Mouse (Mus musculus): ENCODE results near the gene Filip1l. TPM values are rescaled to one million over a fixed set of nuclear protein-coding genes. Genes with fewer than 3 reads are reported as not detected.

Filip1l gene
- total RNA-seq, 2 experiments from 2014 or later: 3.2 to 4.6 TPM

- no peak for DNase-seq (ENCODE audit: low spot score in 2 of 2)
Measured at GRCm38 (mm10) chr16:57431294-57431693, 78.4 kb downstream of the Filip1l start.

GRCm38 (mm10) chr16:57433173-57433572 lies 80.3 kb downstream of the Filip1l start:
- DNase-seq (ENCODE audit: low spot score in 2 of 2): no peak

GRCm38 (mm10) chr16:57433671-57434070 lies 80.8 kb downstream of the Filip1l start:
- no peak for DNase-seq (ENCODE audit: low spot score in 2 of 2)

- no peak for DNase-seq (ENCODE audit: low spot score in 2 of 2)
Measured at GRCm38 (mm10) chr16:57434640-57435039, 81.7 kb downstream of the Filip1l start.

GRCm38 (mm10) chr16:57437523-57438287 lies 84.8 kb downstream of the Filip1l start:
- no peak for DNase-seq (ENCODE audit: low spot score in 2 of 2)

- DNase-seq (ENCODE audit: low spot score in 2 of 2): no peak
Measured at GRCm38 (mm10) chr16:57438288-57438685, 85.4 kb downstream of the Filip1l start.

GRCm38 (mm10) chr16:57439206-57439605 lies 86.3 kb downstream of the Filip1l start:
- no peak for DNase-seq (ENCODE audit: low spot score in 2 of 2)

GRCm38 (mm10) chr16:57440706-57441437 lies 88.0 kb downstream of the Filip1l start:
- DNase-seq (ENCODE audit: low spot score in 2 of 2): no peak

- no peak for DNase-seq (ENCODE audit: low spot score in 2 of 2)
Measured at GRCm38 (mm10) chr16:57445096-57446094, 92.5 kb downstream of the Filip1l start.

GRCm38 (mm10) chr16:57453009-57453408 lies 100.1 kb downstream of the Filip1l start:
- no peak for DNase-seq (ENCODE audit: low spot score in 2 of 2)

- DNase-seq (ENCODE audit: low spot score in 2 of 2): no peak
Measured at GRCm38 (mm10) chr16:57454106-57454763, 101.3 kb downstream of the Filip1l start.

GRCm38 (mm10) chr16:57455573-57455972 lies 102.7 kb downstream of the Filip1l start:
- no peak for DNase-seq (ENCODE audit: low spot score in 2 of 2)

GRCm38 (mm10) chr16:57456003-57456402 lies 103.1 kb downstream of the Filip1l start:
- DNase-seq (ENCODE audit: low spot score in 2 of 2): no peak

- no peak for DNase-seq (ENCODE audit: low spot score in 2 of 2)
Measured at GRCm38 (mm10) chr16:57465386-57465913, 112.6 kb downstream of the Filip1l start.

GRCm38 (mm10) chr16:57469301-57469700 lies 116.4 kb downstream of the Filip1l start:
- no peak for DNase-seq (ENCODE audit: low spot score in 2 of 2)

- DNase-seq (ENCODE audit: low spot score in 2 of 2): no peak
Measured at GRCm38 (mm10) chr16:57469869-57470268, 117.0 kb downstream of the Filip1l start.

GRCm38 (mm10) chr16:57470286-57470830 lies 117.5 kb downstream of the Filip1l start:
- DNase-seq (ENCODE audit: low spot score in 2 of 2): no peak

GRCm38 (mm10) chr16:57471071-57471470 lies 118.2 kb downstream of the Filip1l start:
- DNase-seq (ENCODE audit: low spot score in 2 of 2): no peak

GRCm38 (mm10) chr16:57473415-57474085 lies 120.7 kb downstream of the Filip1l start:
- no peak for DNase-seq (ENCODE audit: low spot score in 2 of 2)

GRCm38 (mm10) chr16:57478451-57478850 lies 125.6 kb downstream of the Filip1l start:
- no peak for DNase-seq (ENCODE audit: low spot score in 2 of 2)
